Mouse (Mus musculus): Measurements from ENCODE around the gene Lpin1. TPM values are rescaled to one million over a fixed set of nuclear protein-coding genes. Genes with fewer than 3 reads are reported as not detected.

Gene Lpin1
- polyA plus RNA-seq, 1 experiment from 2014 or later: 9.0 TPM

DNA sequence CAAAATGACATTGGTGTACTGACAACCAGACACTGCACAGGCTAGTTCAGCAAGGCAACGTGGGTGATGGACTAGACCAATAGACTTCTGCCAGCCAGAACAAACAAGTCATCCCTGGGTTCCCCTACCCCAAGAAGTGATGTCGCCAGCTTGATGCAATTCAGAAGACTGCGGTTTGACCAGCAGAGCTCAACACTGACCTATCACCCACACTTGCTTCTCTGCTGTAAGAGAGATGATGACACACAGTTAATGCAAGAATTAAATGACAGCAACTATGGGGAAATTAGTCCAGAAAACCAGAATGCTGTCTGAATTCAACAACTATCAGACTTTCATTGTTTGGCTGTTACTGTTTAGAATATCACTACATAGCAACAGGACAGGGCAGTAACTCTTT is 9.5 kb upstream of the Lpin1 start:
- H3K9ac ChIP-seq (replicated peaks; ENCODE audit: low read depth): no peak overlapping the region
- no peak overlapping the region for H3K4me3 ChIP-seq (ENCODE audit: low read depth, low read length)
- DNase-seq (ENCODE audit: low spot score) (peak; percentile 86), ATAC-seq (peak; percentile 44)
- no peaks in the 10 kb centered on the region for H3K9me3 ChIP-seq (ENCODE audit: low read length)
- TF ChIP-seq EP300 (IDR thresholded peaks at IDR 0.05) (peak; percentile 85), CTCF (IDR thresholded peaks at IDR 0.05) (no peak)
- peak overlapping the region; percentile 29; the same call in 1 of the 2 replicates for H3K27ac ChIP-seq (ENCODE audit: low read length)
- no peak overlapping the region for H3K4me2 ChIP-seq (replicated peaks; ENCODE audit: low read depth, low read length)
- WGBS: 56% methylated on average over 3 of the region's 3 CpGs
- H3K4me1 ChIP-seq (ENCODE audit: insufficient read depth, low read depth, low read length): peaks cover 9% of the 10 kb centered on the region
- H3K27me3 ChIP-seq (replicated peaks; ENCODE audit: insufficient read depth, low read length): no peaks in the 10 kb centered on the region
- no peaks in the 10 kb centered on the region for H3K36me3 ChIP-seq (ENCODE audit: insufficient read depth, low read length)

DNA sequence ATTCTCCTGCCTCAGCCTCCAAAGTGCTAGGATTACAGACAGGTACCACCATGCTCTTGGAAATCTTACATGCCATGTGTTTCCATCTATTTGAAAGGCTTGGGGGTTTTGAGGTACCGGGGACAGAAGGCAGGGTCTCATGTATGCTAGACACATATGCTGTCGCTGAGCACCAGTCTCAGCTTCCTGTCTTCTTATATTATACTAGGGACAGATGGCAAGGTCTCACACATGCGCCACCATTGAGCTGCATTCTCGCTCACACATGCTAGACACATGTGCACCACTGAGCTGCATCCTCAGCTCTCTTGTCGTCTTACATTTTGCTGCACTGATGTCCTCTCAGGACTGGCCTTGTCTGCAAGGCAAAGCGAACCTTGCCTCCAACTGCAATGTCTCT is 8.7 kb upstream of the Lpin1 start:
- no peak overlapping the region for H3K4me2 ChIP-seq (replicated peaks; ENCODE audit: low read depth, low read length)
- TF ChIP-seq EP300 (IDR thresholded peaks at IDR 0.05) (no peak), CTCF (IDR thresholded peaks at IDR 0.05) (no peak)
- H3K27me3 ChIP-seq (replicated peaks; ENCODE audit: insufficient read depth, low read length): no peaks in the 10 kb centered on the region
- H3K9me3 ChIP-seq (ENCODE audit: low read length): no peaks in the 10 kb centered on the region
- peak overlapping the region; percentile 72; the same call in 1 of the 2 replicates for H3K27ac ChIP-seq (ENCODE audit: low read length)
- H3K4me3 ChIP-seq (ENCODE audit: low read depth, low read length): no peak overlapping the region
- DNase-seq (ENCODE audit: low spot score): no peak
- H3K36me3 ChIP-seq (ENCODE audit: insufficient read depth, low read length): no peaks in the 10 kb centered on the region
- no peak overlapping the region for H3K9ac ChIP-seq (replicated peaks; ENCODE audit: low read depth)
- peaks cover 9% of the 10 kb centered on the region for H3K4me1 ChIP-seq (ENCODE audit: insufficient read depth, low read depth, low read length)
- whole genome bisulfite sequencing: 80% methylated on average over 6 of the region's 6 CpGs
- no peak for ATAC-seq

DNA sequence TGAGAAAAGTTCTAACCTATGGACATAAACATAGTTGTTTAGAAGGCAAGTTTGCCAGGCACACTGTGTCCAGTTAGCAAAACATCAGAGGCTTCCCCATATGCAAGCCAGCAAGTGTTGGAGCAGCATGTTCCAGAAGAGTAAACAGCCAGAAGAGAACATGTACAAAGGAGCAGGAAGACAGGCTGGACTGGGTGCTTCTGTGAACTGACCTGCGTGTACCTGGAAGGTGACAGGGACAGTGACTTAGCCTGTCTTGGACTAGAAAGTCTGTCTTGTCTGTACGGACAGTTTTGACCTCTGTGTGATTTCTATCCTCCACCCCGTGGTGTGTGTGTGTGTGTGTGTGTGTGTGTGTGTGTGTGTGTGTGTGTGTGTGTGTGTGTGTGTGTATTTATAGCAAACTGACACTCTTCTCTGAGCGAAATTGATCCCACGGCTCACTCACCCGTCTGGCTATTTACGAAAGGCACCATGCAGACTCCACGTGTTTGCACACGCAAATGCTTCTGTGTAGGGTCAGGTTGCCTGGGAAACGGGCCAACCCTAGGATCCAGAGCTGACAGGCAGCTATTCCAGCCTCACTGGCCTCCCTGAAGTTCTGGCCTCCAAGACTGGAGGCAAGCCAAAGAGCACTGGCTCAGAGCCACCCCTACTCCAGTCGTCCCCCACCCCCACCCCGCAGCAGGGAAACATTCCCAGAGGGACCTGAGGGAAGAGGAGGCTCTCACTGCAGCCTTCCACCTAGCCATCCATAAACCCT is 7.9 kb upstream of the Lpin1 start:
- 10% methylated on average over 11 of the region's 12 CpGs for WGBS
- H3K9me3 ChIP-seq (ENCODE audit: low read length): no peaks in the 10 kb centered on the region
- H3K4me3 ChIP-seq (ENCODE audit: low read depth, low read length): no peak overlapping the region
- no peak; the same call in 1 of the 2 replicates for TF ChIP-seq CTCF (IDR thresholded peaks at IDR 0.05)
- TF ChIP-seq EP300 (IDR thresholded peaks at IDR 0.05): peak; percentile 100
- no peaks in the 10 kb centered on the region for H3K36me3 ChIP-seq (ENCODE audit: insufficient read depth, low read length)
- H3K4me1 ChIP-seq (ENCODE audit: insufficient read depth, low read depth, low read length): peaks cover 9% of the 10 kb centered on the region
- ATAC-seq (peak; percentile 88), DNase-seq (ENCODE audit: low spot score) (peak; percentile 95)
- H3K27me3 ChIP-seq (replicated peaks; ENCODE audit: insufficient read depth, low read length): no peaks in the 10 kb centered on the region
- peak overlapping the region; percentile 72 for H3K27ac ChIP-seq (ENCODE audit: low read length)
- H3K9ac ChIP-seq (replicated peaks; ENCODE audit: low read depth): no peak overlapping the region
- H3K4me2 ChIP-seq (replicated peaks; ENCODE audit: low read depth, low read length): no peak overlapping the region

DNA sequence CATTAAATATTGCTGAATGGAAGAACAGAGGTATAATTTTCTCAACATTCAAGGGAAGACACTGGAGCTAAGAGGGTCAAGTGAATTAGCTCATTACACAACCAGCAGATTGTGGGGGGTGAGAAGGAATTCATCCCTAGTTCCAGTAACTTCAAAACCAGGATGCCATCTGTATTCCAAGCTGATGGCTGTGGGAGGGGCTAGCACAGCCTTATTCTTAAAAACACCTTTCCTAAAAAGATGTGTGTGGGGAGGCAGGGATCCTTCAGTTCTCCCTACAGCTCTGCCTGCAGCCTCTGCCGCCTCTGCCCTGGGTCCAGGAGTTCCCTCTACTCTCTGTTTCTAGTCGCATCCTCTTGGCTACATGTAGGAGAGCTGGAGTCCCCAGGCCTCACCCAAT is 5.0 kb upstream of the Lpin1 start:
- TF ChIP-seq CTCF (IDR thresholded peaks at IDR 0.05) (no peak), EP300 (IDR thresholded peaks at IDR 0.05) (no peak)
- H3K9me3 ChIP-seq (ENCODE audit: low read length): no peaks in the 10 kb centered on the region
- no peak overlapping the region for H3K4me2 ChIP-seq (replicated peaks; ENCODE audit: low read depth, low read length)
- no peak overlapping the region for H3K27ac ChIP-seq (ENCODE audit: low read length)
- DNase-seq (ENCODE audit: low spot score) (no peak), ATAC-seq (no peak)
- WGBS: 79% methylated on average over 2 of the region's 2 CpGs
- no peaks in the 10 kb centered on the region for H3K36me3 ChIP-seq (ENCODE audit: insufficient read depth, low read length)
- H3K4me1 ChIP-seq (ENCODE audit: insufficient read depth, low read depth, low read length): peaks cover 8% of the 10 kb centered on the region
- H3K4me3 ChIP-seq (ENCODE audit: low read depth, low read length): no peak overlapping the region
- no peak overlapping the region for H3K9ac ChIP-seq (replicated peaks; ENCODE audit: low read depth)
- H3K27me3 ChIP-seq (replicated peaks; ENCODE audit: insufficient read depth, low read length): no peaks in the 10 kb centered on the region

DNA sequence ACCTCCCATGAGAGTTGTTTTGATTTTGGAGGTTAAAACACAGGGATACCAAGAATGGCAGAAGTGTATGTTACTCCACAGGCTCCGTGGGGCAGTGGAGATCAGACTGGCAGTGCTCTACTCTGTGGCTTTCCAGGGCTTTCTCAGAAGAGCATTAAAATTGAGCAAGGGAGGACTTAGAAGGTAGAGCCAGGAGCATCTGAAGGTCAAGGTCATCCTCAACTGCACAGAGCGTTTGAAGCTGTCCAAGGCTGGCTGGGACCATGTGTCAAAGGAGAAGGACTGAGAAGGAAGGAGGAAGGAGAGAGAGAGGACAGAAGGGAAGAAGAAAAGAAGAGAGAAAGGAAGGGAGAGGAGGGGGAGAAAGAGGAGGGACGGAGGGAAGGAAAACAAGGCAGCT is 3.8 kb upstream of the Lpin1 start:
- 31% methylated on average over 3 of the region's 3 CpGs for WGBS
- Histone ChIP-seq H3K36me3 (ENCODE audit: insufficient read depth, low read length) (no peaks in the 10 kb centered on the region), H3K9ac (replicated peaks; ENCODE audit: low read depth) (no peak overlapping the region), H3K27me3 (replicated peaks; ENCODE audit: insufficient read depth, low read length) (no peaks in the 10 kb centered on the region), H3K27ac (ENCODE audit: low read length) (no peak overlapping the region; the same call in 1 of the 2 replicates), H3K4me2 (replicated peaks; ENCODE audit: low read depth, low read length) (no peak overlapping the region), H3K4me3 (ENCODE audit: low read depth, low read length) (no peak overlapping the region), H3K9me3 (ENCODE audit: low read length) (no peaks in the 10 kb centered on the region), H3K4me1 (ENCODE audit: insufficient read depth, low read depth, low read length) (peaks cover 5% of the 10 kb centered on the region)
- ATAC-seq (no peak), DNase-seq (ENCODE audit: low spot score) (peak; percentile 42)
- TF ChIP-seq CTCF (IDR thresholded peaks at IDR 0.05) (no peak), EP300 (IDR thresholded peaks at IDR 0.05) (no peak)

DNA sequence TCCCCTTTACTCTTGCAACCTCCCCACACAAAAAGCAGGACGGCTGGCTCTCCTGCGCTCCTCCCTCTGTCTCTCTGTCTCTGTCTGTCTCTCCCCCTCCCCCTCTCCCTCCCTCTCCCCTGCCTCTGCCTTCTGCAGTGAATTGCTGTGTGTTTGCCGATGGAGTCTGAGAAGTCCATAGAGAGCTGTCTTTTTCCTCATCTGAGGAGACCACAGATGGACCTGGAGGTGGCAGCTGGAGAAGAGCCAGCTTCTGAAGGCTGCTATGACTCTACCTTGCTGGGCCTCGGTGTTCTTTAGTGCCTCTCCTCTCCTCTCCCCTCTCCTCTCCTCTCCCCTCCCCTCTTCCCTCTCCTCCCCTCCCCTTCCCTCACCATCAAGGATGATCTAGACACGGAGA is 5.1 kb downstream of the Lpin1 start:
- 54% methylated on average over 5 of the region's 5 CpGs for WGBS
- no peak overlapping the region for H3K27ac ChIP-seq (ENCODE audit: low read length)

More for the DNA sequence above, 5.1 kb downstream of the Lpin1 start:
- no peak overlapping the region for H3K4me3 ChIP-seq (ENCODE audit: low read depth, low read length)
- DNase-seq (ENCODE audit: low spot score) (no peak), ATAC-seq (no peak)
- H3K27me3 ChIP-seq (replicated peaks; ENCODE audit: insufficient read depth, low read length): no peaks in the 10 kb centered on the region
- no peaks in the 10 kb centered on the region for H3K4me1 ChIP-seq (ENCODE audit: insufficient read depth, low read depth, low read length)
- no peaks in the 10 kb centered on the region for H3K36me3 ChIP-seq (ENCODE audit: insufficient read depth, low read length)
- H3K9me3 ChIP-seq (ENCODE audit: low read length): no peaks in the 10 kb centered on the region
- no peak overlapping the region for H3K9ac ChIP-seq (replicated peaks; ENCODE audit: low read depth)
- H3K4me2 ChIP-seq (replicated peaks; ENCODE audit: low read depth, low read length): no peak overlapping the region
- TF ChIP-seq EP300 (IDR thresholded peaks at IDR 0.05) (no peak), CTCF (IDR thresholded peaks at IDR 0.05) (no peak)
